Mouse (Mus musculus) CH12F3 (cell line): Measurements from ENCODE around the gene Gtf3c6.
"Not testable (repeated sequence)": the region's sequence is repeated elsewhere in the genome, so short reads cannot be mapped to it uniquely, and the experiment has no call there.

Experiments used
- in situ Hi-C: fragments of 300-500 bp; cut with MboI; formaldehyde crosslinking; loops from 2 replicates; pipeline ENCODE4 v1.14.3; 2020; ENCODE audit warnings: low sequenced_read_pairs

Gtf3c6 gene

DNA sequence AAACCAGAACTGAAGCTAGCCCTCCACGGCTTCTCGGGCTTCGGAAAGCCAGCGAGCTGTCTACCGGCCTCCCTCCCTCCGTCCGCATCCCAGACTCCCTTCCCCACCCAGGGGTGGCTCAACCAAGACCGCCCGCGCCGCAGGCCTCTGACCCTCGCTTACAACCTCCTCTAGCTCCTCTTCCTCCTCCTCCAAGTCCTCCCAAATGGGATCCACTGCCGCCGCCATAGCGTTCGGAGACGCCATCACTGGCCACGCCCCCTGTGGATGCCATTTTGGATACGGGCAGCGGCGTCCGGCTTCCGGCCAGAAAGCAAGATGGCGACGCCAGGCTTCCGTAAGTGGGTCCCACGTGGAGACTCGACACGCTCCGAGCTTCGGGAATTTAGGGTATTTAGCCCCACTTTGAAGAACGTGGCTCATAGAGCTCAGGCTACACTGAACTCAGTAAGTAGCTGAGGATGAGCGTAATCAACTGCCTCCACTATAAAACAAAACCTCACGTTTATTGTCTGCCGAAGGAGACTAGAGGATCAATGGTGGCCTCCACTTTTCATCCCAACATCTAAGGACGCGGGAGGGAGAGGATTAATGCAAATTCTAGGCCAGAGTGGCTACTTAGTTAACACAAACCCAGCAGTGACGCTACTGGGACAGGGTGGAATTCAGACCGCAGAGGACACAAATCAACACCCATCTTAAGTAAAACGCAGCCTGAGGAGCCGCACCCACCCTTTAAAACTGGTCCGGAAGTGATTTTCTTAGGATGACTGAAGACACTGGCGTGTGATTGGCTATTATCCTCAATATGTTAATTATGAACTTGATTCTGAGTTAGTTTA is at the start of gene Gtf3c6:
Gene Gtf3c6 (minus strand): TSS at position 695 of the 842 bp plus-strand sequence.
- in situ Hi-C loops: loop anchor here (5.0 kb wide), 1 partner anchor 270 kb away; no protein-coding TSS in a partner anchor

DNA sequence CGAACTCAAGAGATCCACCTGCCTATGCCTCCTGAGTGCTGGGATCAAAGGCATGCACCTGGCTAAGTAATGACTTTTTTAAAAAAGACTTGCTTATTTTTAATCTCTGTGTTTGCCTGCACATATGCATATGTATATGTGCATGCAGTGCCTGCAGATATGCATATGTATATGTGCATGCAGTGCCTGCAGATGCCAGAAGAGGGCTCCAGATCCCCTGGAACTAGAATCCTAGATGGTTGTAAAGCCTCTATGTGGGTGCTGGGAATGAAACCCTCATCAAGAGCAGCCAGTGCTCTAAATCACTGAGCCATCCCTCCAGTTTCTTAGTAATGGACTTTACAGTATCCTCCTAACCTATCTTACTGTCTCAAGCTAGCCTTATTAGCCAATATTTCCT is 48.1 kb upstream of the Gtf3c6 start:
- in situ Hi-C loops: no loop called here

GRCm38 (mm10) chr10:40302140-40302985 is 44.5 kb upstream of the Gtf3c6 start, which contains the start of gene Amd1:
Gene Amd1 (minus strand): TSS chr10:40302186.
- in situ Hi-C loops: no loop called here

DNA sequence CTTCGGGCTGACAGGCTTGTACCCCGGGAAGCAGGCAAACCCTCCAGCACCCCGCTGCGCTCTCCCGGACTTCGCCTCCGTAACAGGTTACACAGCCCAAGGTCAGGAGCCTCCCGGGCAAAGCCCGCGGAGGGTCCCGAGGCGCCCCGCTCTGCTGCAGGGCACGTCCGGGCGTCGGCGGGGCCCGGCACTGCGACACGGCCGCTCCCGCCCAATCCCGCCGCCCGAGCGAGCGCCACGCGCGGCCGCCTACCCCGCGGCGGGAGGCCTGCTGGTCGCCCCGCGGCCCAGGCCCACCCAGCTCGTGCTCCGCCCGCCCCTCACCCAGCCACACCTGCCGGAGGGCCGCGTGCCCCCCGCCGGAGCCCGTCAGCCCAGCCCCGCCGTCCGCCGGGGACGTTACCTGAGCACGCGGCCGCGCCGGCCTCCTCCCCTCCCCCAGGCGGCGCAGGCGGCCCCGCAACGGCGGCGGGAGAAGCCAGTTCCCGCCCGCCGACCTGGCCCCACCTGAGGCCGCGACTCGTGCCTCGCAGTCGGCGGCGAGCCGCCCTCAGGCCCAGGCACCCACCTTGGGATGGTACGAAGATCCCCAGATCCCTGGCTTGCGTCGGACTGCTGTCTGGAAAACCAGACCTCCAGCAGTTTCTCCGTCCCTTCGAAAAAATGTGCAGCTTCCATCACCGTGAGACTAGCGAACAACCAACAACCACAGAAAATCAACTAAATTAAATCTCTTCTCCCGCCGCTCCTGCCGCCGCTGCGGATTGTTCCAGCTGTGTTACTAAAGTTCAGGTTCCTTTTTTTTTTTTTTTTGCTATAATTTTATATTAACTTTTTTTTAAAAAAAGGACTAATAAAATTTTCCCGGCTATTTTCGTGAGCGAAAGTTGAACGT is 43.5 kb upstream of the Gtf3c6 start:
- in situ Hi-C loops: not testable (repeated sequence)

- in situ Hi-C loops: no loop called here
Observed at GRCm38 (mm10) chr10:40300648-40301171, 42.8 kb upstream of the Gtf3c6 start.

DNA sequence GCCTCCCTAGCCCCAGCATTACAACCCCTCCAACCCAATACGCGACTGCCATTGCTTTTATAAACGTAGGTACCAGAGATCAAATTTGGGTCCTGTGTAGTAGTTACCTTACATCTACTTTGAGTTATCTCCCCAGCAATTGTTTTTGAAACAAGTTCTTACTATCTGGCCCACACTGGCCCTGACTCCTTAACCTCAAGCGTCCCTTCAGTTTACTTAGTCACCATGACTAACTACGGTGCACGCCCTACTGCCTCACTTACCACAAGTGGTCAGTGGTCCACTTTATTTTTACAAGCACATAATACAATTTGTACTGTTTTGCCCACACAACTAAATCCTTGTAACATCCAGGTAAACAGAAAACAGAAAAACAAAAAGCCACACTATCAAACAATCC is 34.7 kb upstream of the Gtf3c6 start:
- in situ Hi-C loops: no loop called here

GRCm38 (mm10) chr10:40286767-40287166 is 28.9 kb upstream of the Gtf3c6 start:
- in situ Hi-C loops: no loop called here

GRCm38 (mm10) chr10:40285571-40285970 is 27.7 kb upstream of the Gtf3c6 start:
- in situ Hi-C loops: no loop called here

- in situ Hi-C loops: no loop called here
Observed at GRCm38 (mm10) chr10:40284997-40285396, 27.1 kb upstream of the Gtf3c6 start.

DNA sequence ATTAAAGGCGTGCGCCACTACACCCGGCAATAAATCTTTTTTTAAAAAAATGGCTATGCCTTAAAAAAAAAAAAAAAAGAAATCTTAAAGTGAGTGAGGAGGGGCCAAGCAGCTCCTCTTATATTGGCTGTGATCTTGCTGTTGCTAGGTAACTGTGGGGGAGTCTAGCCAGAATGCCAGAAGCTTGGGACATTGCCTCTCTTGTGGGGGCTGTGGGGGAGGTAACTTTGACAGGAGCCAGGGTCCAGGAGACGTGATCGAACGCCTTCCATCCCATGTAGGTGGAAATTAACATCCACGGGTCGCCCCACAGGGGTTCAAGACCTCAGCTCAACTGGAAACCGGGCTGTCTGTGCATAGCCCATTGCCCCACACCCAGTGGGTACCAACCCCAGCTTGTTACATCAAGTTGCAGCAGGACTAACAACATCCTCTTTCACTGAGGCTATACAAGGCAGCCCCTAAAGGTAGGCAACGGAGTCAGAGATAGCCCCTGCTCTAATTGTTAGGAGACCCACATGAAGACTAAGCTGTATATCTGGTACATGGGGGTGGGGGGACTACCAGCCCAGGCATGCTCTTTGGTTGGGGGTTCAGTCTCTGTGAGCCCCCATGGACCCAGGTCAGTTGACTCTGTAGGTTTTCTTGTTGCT is 26.4 kb upstream of the Gtf3c6 start:
- in situ Hi-C loops: no loop called here

- in situ Hi-C loops: no loop called here
Observed at GRCm38 (mm10) chr10:40283636-40284035, 25.7 kb upstream of the Gtf3c6 start.

- in situ Hi-C loops: no loop called here
Observed at GRCm38 (mm10) chr10:40281565-40281964, 23.7 kb upstream of the Gtf3c6 start.

DNA sequence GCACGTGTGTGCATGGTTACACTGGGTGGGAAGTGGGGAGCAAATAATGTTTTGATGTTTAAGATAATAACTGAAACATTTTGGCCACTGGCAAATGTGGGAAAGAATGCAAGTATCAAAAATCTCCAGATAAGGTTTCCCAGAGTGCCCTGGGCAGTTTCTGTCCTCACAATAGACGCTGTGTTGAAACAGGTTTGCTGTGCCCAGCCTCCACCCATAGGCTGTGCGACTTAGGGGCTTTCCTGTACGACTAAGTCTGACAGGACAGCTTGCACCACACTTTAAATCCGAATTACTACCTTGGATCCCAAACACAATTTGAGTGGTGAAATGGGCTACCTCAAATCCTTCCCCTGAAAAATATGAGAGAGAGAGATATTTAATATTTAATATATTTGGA is 20.4 kb upstream of the Gtf3c6 start:
- in situ Hi-C loops: no loop called here

DNA sequence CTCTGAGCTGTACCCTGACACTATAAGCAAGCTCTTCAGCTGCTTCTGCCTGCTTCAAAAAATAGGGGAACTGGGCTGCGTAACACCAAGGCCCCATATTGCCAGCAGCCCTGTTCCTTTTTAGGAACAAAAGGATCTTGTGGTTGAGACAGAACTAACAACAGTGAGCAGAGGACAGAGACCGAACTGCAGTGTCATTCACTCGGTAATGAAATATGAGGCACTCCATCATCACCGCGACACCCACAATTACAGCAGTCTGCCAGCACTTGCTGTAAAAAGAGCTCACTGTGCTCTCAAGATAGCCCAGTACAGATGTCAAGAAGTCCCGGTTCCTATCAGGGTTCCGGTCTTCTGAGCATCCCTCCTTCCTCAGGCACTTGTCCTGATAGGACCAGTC is 18.1 kb upstream of the Gtf3c6 start:
- in situ Hi-C loops: no loop called here

DNA sequence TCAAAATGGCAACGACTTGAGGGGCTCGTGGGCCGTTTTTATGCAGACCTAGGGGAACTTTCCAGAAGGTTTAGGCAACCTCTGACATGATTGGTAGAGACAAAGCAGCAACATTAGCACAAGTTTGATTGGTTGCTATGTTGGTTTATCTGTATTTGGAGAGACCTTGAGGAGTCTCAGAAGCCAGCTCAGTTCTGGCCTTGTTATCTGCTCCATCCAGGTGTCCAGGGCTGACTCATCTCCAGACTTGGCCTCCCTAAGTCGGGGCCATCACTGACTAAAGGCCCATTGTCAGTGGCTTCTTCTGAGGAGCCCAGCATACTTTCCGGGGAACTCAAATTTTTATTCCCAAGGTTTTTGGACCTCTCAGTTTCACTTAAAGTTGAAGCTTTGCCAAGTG is 16.0 kb upstream of the Gtf3c6 start:
- in situ Hi-C loops: no loop called here

DNA sequence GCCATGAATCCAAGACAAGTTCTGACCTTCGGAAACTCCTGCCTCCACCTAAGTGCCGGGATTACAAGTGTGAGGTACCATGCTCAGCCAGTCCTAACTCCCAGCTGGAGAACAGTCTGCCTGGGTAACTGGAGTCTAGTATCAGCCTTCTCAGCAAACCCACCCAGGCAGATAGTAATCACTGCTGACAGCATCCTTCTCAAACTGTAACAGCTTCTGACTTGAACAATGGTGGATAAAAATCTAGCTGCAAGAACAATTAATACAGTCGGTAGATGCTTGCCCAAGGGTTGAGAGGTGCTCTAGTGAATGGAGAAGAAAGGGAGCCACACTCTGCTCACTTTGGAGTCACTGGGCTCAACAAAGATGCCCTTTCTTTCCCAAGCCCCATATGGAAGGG is 13.3 kb upstream of the Gtf3c6 start:
- in situ Hi-C loops: no loop called here

DNA sequence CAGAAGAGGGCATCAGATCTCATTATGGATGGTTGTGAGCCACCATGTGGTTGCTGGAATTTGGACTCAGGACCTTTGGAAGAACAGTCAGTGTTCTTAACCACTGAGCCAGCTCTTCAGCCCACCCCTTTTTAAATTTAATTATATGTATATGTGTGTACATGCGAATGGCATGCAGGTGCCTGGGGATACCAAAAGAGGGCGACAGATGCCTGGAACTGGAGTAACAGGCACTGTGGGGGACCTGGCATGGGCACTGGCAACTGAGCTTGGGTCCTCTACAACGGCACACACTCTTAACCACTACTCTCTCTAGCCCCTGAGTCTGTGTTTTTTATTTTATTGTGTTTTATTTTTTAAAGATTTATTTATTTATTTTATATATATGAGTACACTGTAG is 7.0 kb upstream of the Gtf3c6 start:
- in situ Hi-C loops: no loop called here

GRCm38 (mm10) chr10:40263691-40264090 is 5.8 kb upstream of the Gtf3c6 start:
- in situ Hi-C loops: no loop called here

DNA sequence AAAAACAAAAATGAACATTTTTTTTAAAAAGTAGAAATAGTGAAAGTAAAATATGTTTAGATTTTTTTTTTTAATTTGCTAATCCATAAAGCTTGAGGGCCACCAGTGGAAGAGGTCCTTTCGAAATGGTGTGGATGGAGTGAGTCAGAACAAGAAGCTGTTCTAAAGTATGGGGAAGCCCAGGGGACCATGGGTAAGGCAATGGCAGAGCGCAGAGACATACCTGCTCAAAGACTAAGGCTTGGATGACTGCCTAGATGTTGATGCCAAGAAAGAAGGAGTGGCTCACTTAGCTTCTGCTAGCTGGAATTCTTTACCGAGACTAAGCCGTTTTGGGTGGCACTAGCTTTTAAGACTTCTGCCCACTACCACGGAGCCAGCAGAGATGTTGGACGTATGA is 4.3 kb upstream of the Gtf3c6 start:
- in situ Hi-C loops: no loop called here

GRCm38 (mm10) chr10:40260305-40260704 is 2.4 kb upstream of the Gtf3c6 start:
- in situ Hi-C loops: no loop called here
